Mouse (Mus musculus) neutrophil, adult 5-6 weeks (primary cell): ENCODE measurements at regions not wholly inside any gene's neighbourhood (a gene's known extent, or its start where the extent isn't known, plus 50 kb on each side); places are given as distances from the start of the nearest gene placed in this dataset.
"Not testable (repeated sequence)": the region's sequence is repeated elsewhere in the genome, so short reads cannot be mapped to it uniquely, and the experiment has no call there.

Experiments
- ATAC-seq: fragments of 151-379, 151-347 bp; 2 replicates; pipeline ENCODE4 v1.8.0; 2017; ENCODE audit warnings: mild to moderate bottlenecking, moderate TSS enrichment; ENCODE audit not compliant: insufficient number of reproducible peaks, poor library complexity, low FRiP score, severe bottlenecking; ENCODE audit errors: extremely low read depth

GRCm38 (mm10) chr8:126788669-126789068 lies 157.0 kb downstream of the Tomm20 start:
- no peak for ATAC-seq

- no peak for ATAC-seq
Observed at GRCm38 (mm10) chr8:126787398-126787797, 158.2 kb downstream of the Tomm20 start.

- ATAC-seq, result no peak
Observed at GRCm38 (mm10) chr8:126785211-126785610, 160.4 kb downstream of the Tomm20 start.

- ATAC-seq, result no peak
Observed at GRCm38 (mm10) chr8:126784604-126785003, 161.0 kb downstream of the Tomm20 start.

GRCm38 (mm10) chr8:126783703-126784440 lies 161.8 kb downstream of the Tomm20 start:
- ATAC-seq, result no peak

GRCm38 (mm10) chr8:126778673-126779072 lies 167.0 kb downstream of the Tomm20 start:
- no peak for ATAC-seq

- no peak for ATAC-seq
Observed at GRCm38 (mm10) chr8:126778131-126778530, 167.5 kb downstream of the Tomm20 start.

GRCm38 (mm10) chr8:126776605-126777469 lies 168.8 kb downstream of the Tomm20 start:
- no peak for ATAC-seq

GRCm38 (mm10) chr8:126775334-126775733 lies 170.3 kb downstream of the Tomm20 start:
- no peak for ATAC-seq

- ATAC-seq, result no peak
Observed at GRCm38 (mm10) chr8:126774816-126775215, 170.8 kb downstream of the Tomm20 start.

GRCm38 (mm10) chr8:126772748-126773147 lies 172.9 kb downstream of the Tomm20 start:
- ATAC-seq, result no peak

- ATAC-seq, result no peak
Observed at GRCm38 (mm10) chr8:126772194-126772593, 173.4 kb downstream of the Tomm20 start.

GRCm38 (mm10) chr8:126770374-126770773 lies 175.3 kb downstream of the Tomm20 start:
- ATAC-seq, result not testable (repeated sequence)

- no peak for ATAC-seq
Observed at GRCm38 (mm10) chr8:126768142-126768541, 174.4 kb upstream of the Irf2bp2 start.

GRCm38 (mm10) chr8:126767341-126767740 lies 173.6 kb upstream of the Irf2bp2 start:
- no peak for ATAC-seq

GRCm38 (mm10) chr8:126765693-126766238 lies 172.0 kb upstream of the Irf2bp2 start:
- no peak for ATAC-seq

- ATAC-seq, result no peak
Observed at GRCm38 (mm10) chr8:126763600-126763999, 169.8 kb upstream of the Irf2bp2 start.

GRCm38 (mm10) chr8:126759711-126760110 lies 165.9 kb upstream of the Irf2bp2 start:
- ATAC-seq, result no peak

GRCm38 (mm10) chr8:126758951-126759350 lies 165.2 kb upstream of the Irf2bp2 start:
- ATAC-seq, result no peak
